Mouse (Mus musculus) stomach, embryonic 14.5 days (tissue): ENCODE measurements around the gene Ctdsp1. TPM values are rescaled to one million over a fixed set of nuclear protein-coding genes. Genes with fewer than 3 reads are reported as not detected.

Source experiments
- ATAC-seq: fragments of 200-750 bp; cut with Nextera tagmentation; 2 replicates; pipeline ENCODE4 v1.8.0; 2017; ENCODE audit warnings: low read depth, moderate TSS enrichment; ENCODE audit not compliant: insufficient number of reproducible peaks, insufficient read depth, low FRiP score
- H3K27ac ChIP-seq: fragments of 300-500 bp; sonication (generic); 2 replicates; pipeline ENCODE4 v1.5.1; 2014; ENCODE audit warnings: mild to moderate bottlenecking, low read length, moderate library complexity, mixed read lengths
- H3K27me3 ChIP-seq: fragments of 300-500 bp; sonication (generic); 2 replicates; pipeline ENCODE4 v1.6.1; 2014; ENCODE audit warnings: low read length, control low read depth, mixed read lengths; ENCODE audit not compliant: control insufficient read depth, insufficient read depth
- H3K36me3 ChIP-seq: fragments of 300-500 bp; sonication (generic); 2 replicates; pipeline ENCODE4 v1.6.1; 2014; ENCODE audit warnings: mild to moderate bottlenecking, control low read depth, low read length, moderate library complexity, mixed read lengths; ENCODE audit not compliant: control insufficient read depth, insufficient read depth
- H3K4me1 ChIP-seq: fragments of 300-500 bp; sonication (generic); 2 replicates; pipeline ENCODE4 v1.6.1; 2014; ENCODE audit warnings: low read length, control low read depth, mixed read lengths; ENCODE audit not compliant: control insufficient read depth, insufficient read depth
- H3K4me2 ChIP-seq: fragments of 300-500 bp; sonication (generic); replicated peaks from 2 replicates; pipeline ENCODE4 v1.6.1; 2014; ENCODE audit warnings: low read depth, low read length, control low read depth
- H3K4me3 ChIP-seq: fragments of 300-500 bp; sonication (generic); 2 replicates; pipeline ENCODE4 v1.5.1; 2014; ENCODE audit warnings: low read depth, low read length, control low read depth
- H3K9ac ChIP-seq: fragments of 300-500 bp; sonication (generic); replicated peaks from 2 replicates; pipeline ENCODE4 v1.6.1; 2014; ENCODE audit warnings: low read depth, mild to moderate bottlenecking, control low read depth, low read length, moderate library complexity, mixed read lengths
- H3K9me3 ChIP-seq: fragments of 300-500 bp; sonication (generic); 2 replicates; pipeline ENCODE4 v1.6.1; 2016; ENCODE audit warnings: low read depth, low read length, control low read depth; ENCODE audit not compliant: control insufficient read depth
- WGBS: fragments of 180-500 bp; shearing (Covaris S2); extraction: QIAGEN DNeasy Blood & Tissue Kit; methylation state at CpG from one replicate; pipeline ENCODE4 v1.1.7; 2014; 5-methylcytosine and 5-hydroxymethylcytosine counted together
- polyA plus RNA-seq: library from polyadenylated mRNA; unstranded; fragments of >200 nt; fragmentation: Nextera tagmentation; extraction: Ambion mirVana; gene quantifications from 2 replicates; pipeline ENCODE4 v1.2.1, GENCODE M21; 2014

Ctdsp1 gene
- polyA plus RNA-seq, 1 experiment from 2014 or later, result 88.0 TPM

- no peak for ATAC-seq
- no peaks in the 10 kb centered on the region for H3K9me3 ChIP-seq
- no peak overlapping the region for H3K27ac ChIP-seq
- H3K27me3 ChIP-seq, result no peaks in the 10 kb centered on the region
- no peaks in the 10 kb centered on the region for H3K36me3 ChIP-seq
- H3K4me1 ChIP-seq, result no peaks in the 10 kb centered on the region
- 33% methylated on average over 4 of the region's 4 CpGs for WGBS
- no peak overlapping the region for H3K9ac ChIP-seq
- H3K4me2 ChIP-seq, result no peak overlapping the region
- no peak overlapping the region for H3K4me3 ChIP-seq
Measured at GRCm38 (mm10) chr1:74370040-74370439, 21.3 kb upstream of the Ctdsp1 start.

DNA sequence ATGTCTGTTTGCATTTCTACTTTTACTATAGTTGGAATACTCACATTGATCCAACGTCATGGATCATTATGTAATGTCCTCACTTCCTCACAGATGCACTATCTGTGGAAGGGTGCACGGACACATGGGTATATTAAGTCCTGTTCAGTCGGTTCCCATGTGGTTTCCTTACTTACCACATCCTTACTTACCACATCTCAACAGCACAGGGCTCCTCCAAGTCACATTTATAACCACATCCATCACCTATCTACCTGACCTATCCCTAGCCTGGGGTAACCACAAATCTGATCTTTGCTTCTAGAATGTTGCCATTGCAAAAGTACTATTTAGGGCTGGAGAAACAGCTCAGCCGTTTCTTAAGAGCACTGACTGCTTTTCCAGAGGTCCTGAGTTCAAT, 17.9 kb upstream of the Ctdsp1 start:
- no peaks in the 10 kb centered on the region for H3K36me3 ChIP-seq
- H3K9me3 ChIP-seq, result no peaks in the 10 kb centered on the region
- H3K27me3 ChIP-seq, result no peaks in the 10 kb centered on the region
- 73% methylated on average over 4 of the region's 4 CpGs for WGBS
- H3K9ac ChIP-seq, result no peak overlapping the region
- no peak overlapping the region for H3K27ac ChIP-seq
- no peak for ATAC-seq
- H3K4me2 ChIP-seq, result no peak overlapping the region
- H3K4me3 ChIP-seq, result no peak overlapping the region
- no peaks in the 10 kb centered on the region for H3K4me1 ChIP-seq

GRCm38 (mm10) chr1:74374980-74375379, 16.3 kb upstream of the Ctdsp1 start, which contains the start of gene Slc11a1:
Slc11a1 (plus strand) TSS chr1:74375195.
- Histone ChIP-seq H3K27me3 (no peaks in the 10 kb centered on the region), H3K27ac (no peak within 1 kb of the TSS), H3K9me3 (no peaks in the 10 kb centered on the region), H3K4me2 (no peak within 1 kb of the TSS), H3K4me3 (no peak within 1 kb of the TSS), H3K9ac (no peak within 1 kb of the TSS), H3K4me1 (no peaks in the 10 kb centered on the region), H3K36me3 (no peaks in the 10 kb centered on the region)
- ATAC-seq, result no peak
- WGBS, result 62% methylated on average over 8 of the region's 8 CpGs

DNA sequence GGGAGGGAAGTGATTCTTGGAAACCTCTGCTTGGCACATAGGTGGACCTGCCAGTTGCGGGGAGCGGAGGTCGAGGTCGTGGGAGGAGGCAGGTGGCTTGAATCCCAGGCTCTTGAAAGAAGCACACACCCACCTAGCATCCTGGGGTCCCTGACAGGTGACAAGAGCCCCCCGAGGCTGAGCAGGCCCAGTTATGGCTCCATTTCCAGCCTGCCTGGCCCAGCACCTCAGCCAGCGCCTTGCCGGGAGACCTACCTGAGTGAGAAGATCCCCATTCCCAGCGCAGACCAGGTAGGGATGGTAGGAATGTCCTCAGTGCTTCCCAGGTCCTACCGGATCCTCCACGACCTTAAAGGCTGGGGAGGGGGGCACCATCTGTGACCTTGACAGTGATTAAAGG, 15.7 kb upstream of the Ctdsp1 start:
- ATAC-seq, result no peak

DNA sequence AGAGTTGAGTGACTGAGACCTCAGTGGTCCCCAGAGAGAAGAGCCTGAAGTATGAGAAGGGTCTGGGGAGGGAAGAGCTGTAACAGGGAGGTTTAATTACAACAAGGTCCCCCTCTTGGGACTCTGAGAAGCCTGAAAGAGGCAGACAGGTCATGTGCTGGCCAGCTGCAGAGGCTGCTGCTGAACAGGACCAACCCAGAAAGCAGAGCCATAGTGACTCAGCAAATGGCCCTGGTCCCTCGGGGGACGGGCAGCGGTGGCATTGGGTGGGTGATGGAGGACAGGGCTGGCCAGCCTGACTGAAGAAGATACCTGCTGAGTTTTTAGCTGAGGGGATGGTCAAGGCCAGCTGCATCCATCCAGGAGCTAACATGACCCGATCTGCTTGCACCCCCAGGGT, 14.9 kb upstream of the Ctdsp1 start:
- WGBS, result 82% methylated on average over 4 of the region's 4 CpGs
- Histone ChIP-seq H3K27ac (no peak overlapping the region), H3K27me3 (no peaks in the 10 kb centered on the region)

More for the DNA sequence above, 15.7 kb upstream of the Ctdsp1 start:
- no peak overlapping the region for H3K4me2 ChIP-seq
- no peaks in the 10 kb centered on the region for H3K36me3 ChIP-seq
- H3K27ac ChIP-seq, result no peak overlapping the region
- no peaks in the 10 kb centered on the region for H3K4me1 ChIP-seq
- H3K27me3 ChIP-seq, result no peaks in the 10 kb centered on the region
- WGBS, result 64% methylated on average over 10 of the region's 10 CpGs
- no peak overlapping the region for H3K4me3 ChIP-seq
- no peak overlapping the region for H3K9ac ChIP-seq
- no peaks in the 10 kb centered on the region for H3K9me3 ChIP-seq

GRCm38 (mm10) chr1:74379058-74379504, 12.2 kb upstream of the Ctdsp1 start:
- WGBS, result 84% methylated on average over 7 of the region's 7 CpGs
- ATAC-seq, result no peak
- H3K27ac ChIP-seq, result no peak overlapping the region

More for the DNA sequence above, 14.9 kb upstream of the Ctdsp1 start:
- ATAC-seq, result no peak
- no peaks in the 10 kb centered on the region for H3K9me3 ChIP-seq
- H3K4me3 ChIP-seq, result no peak overlapping the region
- H3K9ac ChIP-seq, result no peak overlapping the region
- H3K4me2 ChIP-seq, result no peak overlapping the region
- no peaks in the 10 kb centered on the region for H3K4me1 ChIP-seq
- no peaks in the 10 kb centered on the region for H3K36me3 ChIP-seq

DNA sequence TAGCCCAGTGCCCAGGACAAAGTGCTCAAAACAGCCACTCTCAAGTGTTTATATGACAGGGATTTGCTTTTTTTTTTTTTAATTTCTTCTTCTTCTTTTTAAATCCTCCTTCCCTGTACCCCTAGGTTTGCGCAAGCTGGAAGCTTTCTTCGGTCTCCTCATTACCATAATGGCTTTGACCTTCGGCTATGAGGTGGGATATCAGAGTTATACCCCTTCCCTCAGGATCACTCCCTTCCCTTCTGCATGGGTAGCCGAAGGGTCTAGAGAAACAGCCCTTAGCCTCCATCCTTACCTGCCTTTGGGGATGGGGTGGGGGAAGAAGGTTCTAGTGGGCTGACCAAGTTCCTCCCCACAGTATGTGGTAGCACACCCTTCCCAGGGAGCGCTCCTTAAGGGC, 10.8 kb upstream of the Ctdsp1 start:
- Histone ChIP-seq H3K9me3 (no peaks in the 10 kb centered on the region), H3K36me3 (no peaks in the 10 kb centered on the region), H3K9ac (no peak overlapping the region), H3K4me1 (no peaks in the 10 kb centered on the region), H3K27ac (no peak overlapping the region), H3K4me3 (no peak overlapping the region), H3K4me2 (no peak overlapping the region), H3K27me3 (no peaks in the 10 kb centered on the region)
- ATAC-seq, result no peak
- 87% methylated on average over 5 of the region's 5 CpGs for WGBS

More at GRCm38 (mm10) chr1:74379058-74379504, 12.2 kb upstream of the Ctdsp1 start:
- no peaks in the 10 kb centered on the region for H3K36me3 ChIP-seq
- H3K4me1 ChIP-seq, result no peaks in the 10 kb centered on the region
- no peaks in the 10 kb centered on the region for H3K9me3 ChIP-seq
- no peak overlapping the region for H3K4me2 ChIP-seq
- no peak overlapping the region for H3K9ac ChIP-seq
- H3K27me3 ChIP-seq, result no peaks in the 10 kb centered on the region
- H3K4me3 ChIP-seq, result no peak overlapping the region

- H3K4me2 ChIP-seq, result no peak overlapping the region
- H3K4me3 ChIP-seq, result no peak overlapping the region
- H3K9ac ChIP-seq, result no peak overlapping the region
- WGBS, result 87% methylated on average over 10 of the region's 10 CpGs
- H3K9me3 ChIP-seq, result no peaks in the 10 kb centered on the region
- no peak for ATAC-seq
- H3K4me1 ChIP-seq, result no peaks in the 10 kb centered on the region
- no peaks in the 10 kb centered on the region for H3K36me3 ChIP-seq
- H3K27ac ChIP-seq, result no peak overlapping the region
- no peaks in the 10 kb centered on the region for H3K27me3 ChIP-seq
Measured at GRCm38 (mm10) chr1:74381588-74382021, 9.7 kb upstream of the Ctdsp1 start.

DNA sequence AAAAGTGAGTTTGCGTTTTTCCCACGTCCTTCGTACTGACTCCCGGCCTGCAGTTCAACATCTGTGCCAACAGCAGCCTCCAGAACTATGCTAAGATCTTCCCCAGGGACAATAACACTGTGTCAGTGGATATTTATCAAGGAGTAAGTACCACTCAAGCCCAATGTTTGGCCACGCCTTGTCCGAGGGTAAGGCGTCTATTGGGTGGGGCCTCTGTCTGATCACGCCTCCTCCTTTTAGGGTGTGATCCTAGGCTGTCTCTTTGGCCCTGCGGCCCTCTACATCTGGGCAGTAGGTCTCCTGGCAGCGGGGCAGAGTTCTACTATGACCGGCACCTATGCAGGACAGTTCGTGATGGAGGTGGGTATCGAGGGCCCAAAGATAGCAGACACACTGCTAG, 7.9 kb upstream of the Ctdsp1 start:
- Histone ChIP-seq H3K9ac (no peak overlapping the region), H3K27me3 (no peaks in the 10 kb centered on the region), H3K4me3 (no peak overlapping the region), H3K4me1 (peaks cover 10% of the 10 kb centered on the region; the same call in 1 of the 2 replicates), H3K36me3 (no peaks in the 10 kb centered on the region), H3K4me2 (no peak overlapping the region), H3K27ac (no peak overlapping the region), H3K9me3 (no peaks in the 10 kb centered on the region)
- ATAC-seq, result no peak
- WGBS, result 82% methylated on average over 13 of the region's 13 CpGs
